Mouse (Mus musculus): ENCODE data around the gene Snx6.
A peak's percentile ranks its signal among the peaks of the same experiment; 100 is the strongest.
"Not testable (repeated sequence)": the region's sequence is repeated elsewhere in the genome, so short reads cannot be mapped to it uniquely, and the experiment has no call there.

Snx6 gene

GRCm38 (mm10) chr12:54803531-54803930 is 8.0 kb upstream of the Snx6 start:
- no peak for DNase-seq (ENCODE audit: low read depth, low spot score)

DNA sequence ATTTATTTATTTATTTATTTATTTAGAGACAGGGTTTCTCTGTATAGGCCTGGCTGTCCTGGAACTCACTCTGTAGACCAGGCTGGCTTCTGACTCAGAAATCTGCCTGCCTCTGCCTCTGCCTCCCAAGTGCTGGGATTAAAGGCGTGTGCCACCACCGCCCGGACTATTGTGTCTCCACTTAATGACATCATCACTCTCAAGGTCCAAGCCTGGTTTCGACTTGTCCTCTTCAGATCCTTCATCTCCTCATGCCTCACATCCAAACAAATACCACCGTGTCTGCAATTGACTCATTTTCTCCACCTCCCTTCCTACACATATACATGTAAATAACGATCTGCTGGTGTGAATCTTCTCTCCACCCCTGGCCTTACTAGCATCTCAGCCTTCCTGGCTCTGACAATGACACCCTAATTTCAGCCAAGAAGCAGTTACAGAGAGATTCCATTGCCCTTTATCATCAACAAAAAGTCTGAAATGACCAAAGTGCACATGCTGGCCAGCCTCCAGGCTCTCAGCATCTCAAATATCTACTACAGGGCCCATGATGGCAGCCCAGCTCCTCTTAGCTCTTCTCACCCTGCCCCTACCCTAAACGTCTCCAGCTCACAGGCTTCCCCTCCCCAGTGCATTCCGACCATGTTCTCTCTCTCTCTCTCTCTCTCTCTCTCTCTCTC is 1.2 kb upstream of the Snx6 start:
- DNase-seq (ENCODE audit: low read depth, low spot score) = no peak

DNA sequence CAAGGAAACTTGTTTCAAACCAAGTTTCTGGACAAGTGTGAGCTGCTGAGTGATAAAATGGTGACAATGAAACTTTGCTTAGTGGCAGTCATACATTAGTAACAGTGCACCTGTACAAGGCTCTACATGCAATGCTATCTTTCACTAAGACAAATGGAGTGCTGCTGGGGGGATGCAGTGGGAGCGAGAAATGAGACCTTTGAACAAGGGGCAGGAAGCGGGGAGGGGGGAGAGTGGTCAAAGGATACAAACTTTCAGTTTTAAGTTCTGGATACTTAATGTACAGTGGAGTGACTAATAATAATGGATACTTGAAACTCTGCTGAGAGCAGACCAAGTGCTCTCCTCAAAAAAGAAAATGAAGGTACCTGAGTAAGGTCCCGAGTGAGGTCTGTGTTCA is 1.1 kb downstream of the Snx6 start:
- DNase-seq (ENCODE audit: low read depth, low spot score) = no peak

GRCm38 (mm10) chr12:54791465-54791864 is 4.0 kb downstream of the Snx6 start:
- DNase-seq (ENCODE audit: low read depth, low spot score) = no peak

DNA sequence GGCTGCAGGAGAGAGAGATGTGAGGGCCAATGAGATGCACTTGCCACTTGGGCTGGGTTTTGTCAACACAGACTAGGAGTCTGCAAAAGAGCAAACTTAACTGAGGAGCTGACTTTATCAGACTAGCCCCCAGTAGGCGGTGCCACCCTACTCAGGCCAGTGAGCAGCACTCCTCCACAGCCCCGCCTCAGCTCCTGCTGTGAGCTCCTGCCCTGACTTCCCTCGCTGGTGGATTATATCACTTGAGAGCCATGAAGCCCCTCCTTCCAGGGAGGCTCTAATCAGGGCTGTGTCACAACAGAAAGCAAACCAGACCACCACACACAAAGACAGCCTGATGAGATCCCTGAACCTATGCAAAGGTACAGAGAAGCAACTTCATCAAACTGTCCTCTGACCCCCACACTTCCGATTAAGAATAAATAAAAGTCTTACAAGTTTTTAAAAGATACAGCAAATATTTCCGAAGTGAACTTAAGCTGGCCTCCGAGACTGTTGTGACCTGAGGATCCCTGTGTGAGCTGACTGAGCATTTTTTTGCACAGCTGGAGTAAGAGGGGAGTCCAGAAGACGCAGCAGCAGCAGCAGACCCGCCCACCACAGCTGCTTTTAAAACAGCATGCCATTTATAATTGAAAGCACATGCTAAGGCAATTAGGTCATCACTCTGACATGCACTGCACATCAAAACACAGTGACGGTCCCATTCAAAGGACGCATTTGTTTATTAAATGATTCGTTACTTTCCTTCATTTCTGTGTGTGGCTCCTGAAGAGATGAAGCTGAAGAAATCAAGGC is 6.0 kb downstream of the Snx6 start:
- peak; percentile 68 for DNase-seq (ENCODE audit: low read depth, low spot score)

- DNase-seq (ENCODE audit: low read depth, low spot score) = no peak
Observed at GRCm38 (mm10) chr12:54763624-54764023, 31.9 kb downstream of the Snx6 start.

- DNase-seq (ENCODE audit: low read depth, low spot score) = no peak
Observed at GRCm38 (mm10) chr12:54760676-54761075, 34.8 kb downstream of the Snx6 start.

GRCm38 (mm10) chr12:54758846-54759245 is 36.7 kb downstream of the Snx6 start:
- DNase-seq (ENCODE audit: low read depth, low spot score) = no peak

GRCm38 (mm10) chr12:54748647-54749046 is 46.9 kb downstream of the Snx6 start:
- no peak for DNase-seq (ENCODE audit: low read depth, low spot score)

DNA sequence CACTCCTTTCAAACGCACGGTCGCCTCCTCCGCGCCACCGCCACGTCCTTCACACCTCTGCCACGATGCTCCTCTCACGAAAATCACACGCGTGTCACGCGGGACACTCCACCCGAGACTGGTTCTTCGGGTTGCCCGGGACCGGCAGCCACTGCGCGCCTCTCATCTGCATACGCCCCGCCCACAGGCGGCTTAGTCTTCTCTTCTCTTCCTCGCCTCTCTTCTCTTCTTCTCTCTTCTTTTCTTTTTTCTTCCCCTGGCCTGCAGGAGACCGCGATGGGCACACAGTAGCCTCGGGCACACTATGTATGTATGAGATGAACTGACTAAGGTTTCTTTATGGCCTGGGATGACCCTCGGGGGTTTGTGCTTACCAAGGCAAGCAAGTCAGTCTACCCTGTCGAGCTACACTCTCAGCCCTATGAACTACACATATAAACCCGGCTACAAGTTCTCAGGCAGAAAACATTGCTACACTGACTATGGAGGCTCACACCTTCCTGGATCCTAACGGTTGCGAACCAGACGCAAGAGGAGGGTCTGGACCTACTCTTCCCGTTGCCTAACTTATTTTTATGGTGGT is 56.8 kb downstream of the Snx6 start:
- not testable (repeated sequence) for DNase-seq (ENCODE audit: low read depth, low spot score)

DNA sequence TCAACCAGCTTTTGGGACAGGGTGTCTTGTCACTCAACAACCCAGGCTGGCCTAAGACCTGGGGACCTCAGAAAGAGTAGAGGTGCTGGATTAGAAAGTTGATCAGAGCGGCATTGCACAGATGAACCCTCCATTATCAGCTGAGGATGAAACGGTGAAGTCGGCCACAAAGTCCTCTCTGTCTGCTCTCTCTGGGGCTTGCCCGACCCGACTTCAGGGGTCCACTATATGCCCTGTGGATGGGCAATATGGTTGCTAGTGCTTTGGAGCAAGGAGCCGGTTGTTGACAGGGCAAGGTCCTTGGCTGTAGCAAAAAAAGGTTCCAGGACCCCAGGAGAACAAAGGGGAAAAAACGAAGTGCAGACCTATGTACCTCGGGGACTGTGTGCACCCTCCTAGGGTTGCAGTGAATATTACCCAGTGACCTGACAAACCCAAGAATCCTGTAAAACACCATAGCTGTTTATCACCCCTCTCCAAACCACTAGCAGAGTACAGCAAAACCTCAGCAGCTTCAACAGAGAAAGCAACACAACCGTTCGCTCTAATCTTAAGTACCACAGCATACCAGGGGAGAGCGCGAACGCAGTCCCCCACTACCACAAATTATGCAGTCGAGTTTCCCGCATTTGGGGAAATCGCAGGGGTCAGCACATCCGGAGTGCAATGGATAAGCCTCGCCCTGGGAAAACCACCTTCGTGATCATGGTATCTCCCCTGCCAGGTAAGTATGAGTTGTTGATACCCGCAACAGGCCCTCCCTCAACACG is 57.4 kb downstream of the Snx6 start:
- not testable (repeated sequence) for DNase-seq (ENCODE audit: low read depth, low spot score)

DNA sequence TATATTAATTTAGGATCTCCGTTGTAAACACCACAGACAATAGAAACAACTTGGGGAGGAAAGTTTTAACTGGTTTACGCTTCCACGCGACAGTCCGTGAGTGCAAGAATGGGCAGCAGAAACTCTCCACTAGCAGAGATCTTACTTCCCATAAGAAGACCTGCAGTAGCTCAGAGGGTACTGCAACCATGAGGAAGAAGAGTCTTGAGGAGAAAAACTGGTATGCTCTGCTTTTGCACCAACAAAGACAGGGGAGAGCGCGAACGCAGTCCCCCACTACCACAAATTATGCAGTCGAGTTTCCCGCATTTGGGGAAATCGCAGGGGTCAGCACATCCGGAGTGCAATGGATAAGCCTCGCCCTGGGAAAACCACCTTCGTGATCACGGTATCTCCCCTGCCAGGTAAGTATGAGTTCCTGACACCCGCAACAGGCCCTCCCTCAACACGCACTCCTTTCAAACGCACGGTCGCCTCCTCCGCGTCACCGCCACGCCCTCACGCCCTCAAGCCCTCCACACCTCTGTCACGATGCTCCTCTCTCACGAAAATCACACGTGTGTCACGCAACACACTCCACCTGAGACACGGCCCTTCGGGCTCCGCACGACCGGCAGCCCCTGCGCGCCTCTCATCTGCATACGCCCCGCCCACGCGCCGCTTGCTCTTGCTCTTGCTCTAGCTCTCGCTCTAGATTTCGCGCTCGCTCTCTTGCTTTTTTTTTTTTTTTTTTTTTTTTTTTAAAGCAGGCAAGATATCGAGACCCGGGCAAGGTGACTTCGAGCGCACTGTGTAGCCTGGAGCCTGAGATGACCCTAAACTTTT is 61.0 kb downstream of the Snx6 start:
- not testable (repeated sequence) for DNase-seq (ENCODE audit: low read depth, low spot score)

DNA sequence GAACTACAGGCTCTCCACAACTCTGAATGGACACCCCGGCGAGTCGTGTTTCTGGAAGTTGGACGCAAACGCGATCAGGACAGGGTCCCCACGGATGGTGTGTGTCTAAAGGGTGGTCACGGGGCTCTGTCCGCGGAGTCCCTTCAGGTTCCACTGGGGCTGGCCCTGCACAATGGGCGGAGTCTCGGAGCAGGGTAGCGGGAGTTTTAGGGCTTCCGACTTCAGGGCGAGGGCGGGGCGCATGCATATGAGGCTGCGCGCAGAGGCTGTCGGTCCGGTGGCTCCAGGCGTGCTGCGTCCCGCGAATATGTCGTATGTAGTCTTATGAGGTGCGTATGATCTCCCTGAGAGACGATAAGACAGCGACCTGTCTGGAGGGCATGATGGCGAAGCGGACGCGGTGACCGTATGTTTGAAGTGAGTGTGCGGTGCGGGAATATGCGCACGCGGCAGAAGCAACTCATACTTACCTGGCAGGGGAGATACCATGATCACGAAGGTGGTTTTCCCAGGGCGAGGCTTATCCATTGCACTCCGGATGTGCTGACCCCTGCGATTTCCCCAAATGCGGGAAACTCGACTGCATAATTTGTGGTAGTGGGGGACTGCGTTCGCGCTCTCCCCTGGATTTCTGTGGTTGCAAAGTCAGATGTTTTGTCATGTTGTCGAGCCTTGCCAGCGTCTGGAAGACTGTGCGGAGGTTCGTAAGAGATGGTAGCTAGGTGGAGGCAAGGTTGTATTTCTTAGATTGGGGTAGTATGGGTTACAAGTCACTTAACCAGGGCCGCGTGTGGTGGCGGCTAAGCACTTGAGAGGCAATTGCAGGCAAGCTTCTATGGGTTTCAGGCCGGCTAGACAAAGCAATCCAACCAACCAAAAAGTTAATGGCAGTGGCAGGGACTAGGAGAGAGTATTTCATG is 66.1 kb downstream of the Snx6 start:
- not testable (repeated sequence) for DNase-seq (ENCODE audit: low read depth, low spot score)

DNA sequence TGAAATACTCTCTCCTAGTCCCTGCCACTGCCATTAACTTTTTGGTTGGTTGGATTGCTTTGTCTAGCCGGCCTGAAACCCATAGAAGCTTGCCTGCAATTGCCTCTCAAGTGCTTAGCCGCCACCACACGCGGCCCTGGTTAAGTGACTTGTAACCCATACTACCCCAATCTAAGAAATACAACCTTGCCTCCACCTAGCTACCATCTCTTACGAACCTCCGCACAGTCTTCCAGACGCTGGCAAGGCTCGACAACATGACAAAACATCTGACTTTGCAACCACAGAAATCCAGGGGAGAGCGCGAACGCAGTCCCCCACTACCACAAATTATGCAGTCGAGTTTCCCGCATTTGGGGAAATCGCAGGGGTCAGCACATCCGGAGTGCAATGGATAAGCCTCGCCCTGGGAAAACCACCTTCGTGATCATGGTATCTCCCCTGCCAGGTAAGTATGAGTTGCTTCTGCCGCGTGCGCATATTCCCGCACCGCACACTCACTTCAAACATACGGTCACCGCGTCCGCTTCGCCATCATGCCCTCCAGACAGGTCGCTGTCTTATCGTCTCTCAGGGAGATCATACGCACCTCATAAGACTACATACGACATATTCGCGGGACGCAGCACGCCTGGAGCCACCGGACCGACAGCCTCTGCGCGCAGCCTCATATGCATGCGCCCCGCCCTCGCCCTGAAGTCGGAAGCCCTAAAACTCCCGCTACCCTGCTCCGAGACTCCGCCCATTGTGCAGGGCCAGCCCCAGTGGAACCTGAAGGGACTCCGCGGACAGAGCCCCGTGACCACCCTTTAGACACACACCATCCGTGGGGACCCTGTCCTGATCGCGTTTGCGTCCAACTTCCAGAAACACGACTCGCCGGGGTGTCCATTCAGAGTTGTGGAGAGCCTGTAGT is 76.4 kb downstream of the Snx6 start:
- DNase-seq (ENCODE audit: low read depth, low spot score) = not testable (repeated sequence)

- DNase-seq (ENCODE audit: low read depth, low spot score) = not testable (repeated sequence)
Observed at GRCm38 (mm10) chr12:54717516-54717915, 78.0 kb downstream of the Snx6 start.

- not testable (repeated sequence) for DNase-seq (ENCODE audit: low read depth, low spot score)
Observed at GRCm38 (mm10) chr12:54713822-54714626, 81.5 kb downstream of the Snx6 start.

- DNase-seq (ENCODE audit: low read depth, low spot score) = not testable (repeated sequence)
Observed at GRCm38 (mm10) chr12:54710494-54710879, 85.0 kb downstream of the Snx6 start.

All from mesoderm, embryonic 11.5 days (tissue).